Mouse (Mus musculus): ENCODE data around the gene Gxylt1.
"Not testable (repeated sequence)": the region's sequence is repeated elsewhere in the genome, so short reads cannot be mapped to it uniquely, and the experiment has no call there.

Gene Gxylt1

GRCm38 (mm10) chr15:93263566-93263965, 11.4 kb downstream of the Gxylt1 start:
- DNase-seq (ENCODE audit: inconsistent ontology term), result no peak

GRCm38 (mm10) chr15:93262818-93263217, 12.2 kb downstream of the Gxylt1 start:
- no peak for DNase-seq (ENCODE audit: inconsistent ontology term)

GRCm38 (mm10) chr15:93262274-93262673, 12.7 kb downstream of the Gxylt1 start:
- DNase-seq (ENCODE audit: inconsistent ontology term), result no peak

- DNase-seq (ENCODE audit: inconsistent ontology term), result no peak
Observed at GRCm38 (mm10) chr15:93259933-93260332, 15.0 kb downstream of the Gxylt1 start.

GRCm38 (mm10) chr15:93255295-93255694, 19.7 kb downstream of the Gxylt1 start:
- DNase-seq (ENCODE audit: inconsistent ontology term), result no peak

- DNase-seq (ENCODE audit: inconsistent ontology term), result no peak
Observed at GRCm38 (mm10) chr15:93253172-93253571, 21.8 kb downstream of the Gxylt1 start.

GRCm38 (mm10) chr15:93252396-93252795, 22.6 kb downstream of the Gxylt1 start:
- DNase-seq (ENCODE audit: inconsistent ontology term), result no peak

GRCm38 (mm10) chr15:93251553-93252250, 23.3 kb downstream of the Gxylt1 start:
- no peak for DNase-seq (ENCODE audit: inconsistent ontology term)

GRCm38 (mm10) chr15:93243202-93243601, 31.8 kb downstream of the Gxylt1 start:
- DNase-seq (ENCODE audit: inconsistent ontology term), result no peak

GRCm38 (mm10) chr15:93236456-93236855, 38.5 kb downstream of the Gxylt1 start:
- not testable (repeated sequence) for DNase-seq (ENCODE audit: inconsistent ontology term)

GRCm38 (mm10) chr15:93229028-93229427, 46.0 kb downstream of the Gxylt1 start:
- DNase-seq (ENCODE audit: inconsistent ontology term), result no peak

- DNase-seq (ENCODE audit: inconsistent ontology term), result no peak
Observed at GRCm38 (mm10) chr15:93228375-93228774, 46.6 kb downstream of the Gxylt1 start.

GRCm38 (mm10) chr15:93227764-93228079, 47.3 kb downstream of the Gxylt1 start:
- peak; percentile 38 for DNase-seq (ENCODE audit: inconsistent ontology term)

- DNase-seq (ENCODE audit: inconsistent ontology term), result no peak
Observed at GRCm38 (mm10) chr15:93226930-93227763, 47.8 kb downstream of the Gxylt1 start.

GRCm38 (mm10) chr15:93222475-93222874, 52.5 kb downstream of the Gxylt1 start:
- no peak for DNase-seq (ENCODE audit: inconsistent ontology term)

GRCm38 (mm10) chr15:93212617-93213016, 62.4 kb downstream of the Gxylt1 start:
- DNase-seq (ENCODE audit: inconsistent ontology term), result no peak

- no peak for DNase-seq (ENCODE audit: inconsistent ontology term)
Observed at GRCm38 (mm10) chr15:93204861-93205260, 70.1 kb downstream of the Gxylt1 start.

GRCm38 (mm10) chr15:93201956-93202355, 73.0 kb downstream of the Gxylt1 start:
- DNase-seq (ENCODE audit: inconsistent ontology term), result no peak

GRCm38 (mm10) chr15:93191387-93192145, 83.4 kb downstream of the Gxylt1 start:
- no peak for DNase-seq (ENCODE audit: inconsistent ontology term)

All from Muller cell, postnatal 12 days (primary cell).